Mouse (Mus musculus) liver, embryonic 11.5 days (tissue): ENCODE data around the gene Gnptg. TPM values are rescaled to one million over a fixed set of nuclear protein-coding genes. Genes with fewer than 3 reads are reported as not detected.
"Not testable (repeated sequence)": the region's sequence is repeated elsewhere in the genome, so short reads cannot be mapped to it uniquely, and the experiment has no call there.

ENCODE experiments used
- ATAC-seq: fragments of 200-750 bp; cut with Nextera tagmentation; replicated peaks from 2 replicates; pipeline ENCODE4 v1.8.0; 2017; ENCODE audit warnings: moderate number of reproducible peaks, mild to moderate bottlenecking, moderate TSS enrichment, moderate library complexity; ENCODE audit not compliant: low FRiP score
- DNase-seq: peaks from one replicate; pipeline ENCODE4 v3.0.0-alpha.2; 2017; ENCODE audit warnings: low spot score
- H3K27ac ChIP-seq: fragments of 300-500 bp; sonication (generic); 2 replicates; pipeline ENCODE4 v1.5.1; 2014; ENCODE audit warnings: mild to moderate bottlenecking, low read depth, low read length, control low read depth
- H3K27me3 ChIP-seq: fragments of 300-500 bp; sonication (generic); replicated peaks from 2 replicates; pipeline ENCODE4 v1.6.1; 2014; ENCODE audit warnings: low read length, mixed read lengths; ENCODE audit not compliant: control insufficient read depth, insufficient read depth
- H3K36me3 ChIP-seq: fragments of 300-500 bp; sonication (generic); 2 replicates; pipeline ENCODE4 v1.6.1; 2014; ENCODE audit warnings: mild to moderate bottlenecking, low read length, moderate library complexity, mixed read lengths; ENCODE audit not compliant: control insufficient read depth, insufficient read depth
- H3K4me1 ChIP-seq: fragments of 300-500 bp; sonication (generic); replicated peaks from 2 replicates; pipeline ENCODE4 v1.6.1; 2014; ENCODE audit warnings: low read length, mixed read lengths; ENCODE audit not compliant: control insufficient read depth, insufficient read depth
- H3K4me2 ChIP-seq: fragments of 300-500 bp; sonication (generic); 2 replicates; pipeline ENCODE4 v1.6.1; 2014; ENCODE audit warnings: mild to moderate bottlenecking, control low read depth, moderate library complexity
- H3K4me3 ChIP-seq: fragments of 300-500 bp; sonication (generic); 2 replicates; pipeline ENCODE4 v1.5.1; 2014; ENCODE audit warnings: low read depth, low read length, control low read depth
- H3K9ac ChIP-seq: fragments of 300-500 bp; sonication (generic); 2 replicates; pipeline ENCODE4 v1.6.1; 2014; ENCODE audit warnings: low read depth, low read length, control low read depth
- H3K9me3 ChIP-seq: fragments of 300-500 bp; sonication (generic); 2 replicates; pipeline ENCODE4 v1.6.1; 2016; ENCODE audit warnings: low read length, inconsistent platforms, mixed read lengths; ENCODE audit not compliant: control insufficient read depth
- WGBS: fragments of 180-500 bp; shearing (Covaris S2); extraction: QIAGEN DNeasy Blood & Tissue Kit; methylation state at CpG from one replicate; pipeline ENCODE4 v1.1.7; 2014; 5-methylcytosine and 5-hydroxymethylcytosine counted together
- polyA plus RNA-seq: library from polyadenylated mRNA; unstranded; fragments of >200 nt; fragmentation: Nextera tagmentation; extraction: Ambion mirVana; gene quantifications from 2 replicates; pipeline ENCODE4 v1.2.1, GENCODE M21; 2014

Gene Gnptg
- polyA plus RNA-seq, 1 experiment from 2014 or later = 30.8 TPM

DNA sequence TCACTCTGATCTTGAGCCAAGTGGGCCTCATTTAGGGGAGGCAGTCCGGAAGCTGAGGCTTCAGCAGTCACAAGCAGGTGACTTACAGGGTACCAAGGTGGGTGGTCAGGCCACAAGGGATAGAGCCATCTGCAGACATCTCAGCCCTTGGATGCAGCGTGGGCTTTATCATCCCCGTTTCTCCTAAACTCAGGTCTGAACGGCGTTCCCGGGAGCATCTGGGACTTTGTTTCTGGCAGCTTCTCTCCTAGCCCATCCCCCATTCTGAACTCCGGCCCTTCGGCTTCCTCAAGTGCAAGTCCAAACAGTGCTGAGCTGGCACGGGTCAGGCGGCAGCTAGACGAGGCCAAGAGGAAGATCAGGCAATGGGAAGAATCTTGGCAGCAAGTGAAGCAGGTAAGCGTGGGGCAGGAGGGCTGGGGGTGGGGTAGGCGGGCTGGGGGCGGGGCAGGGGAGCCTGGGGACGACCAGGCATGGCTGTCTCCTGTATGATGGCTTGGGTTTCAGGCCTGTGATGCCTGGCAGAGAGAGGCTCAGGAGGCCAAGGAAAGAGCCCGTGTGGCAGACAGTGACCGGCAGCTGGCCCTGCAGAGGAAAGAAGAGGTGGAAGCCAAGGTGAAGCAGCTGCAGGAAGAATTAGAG, 9.8 kb downstream of the Gnptg start:
- not testable (repeated sequence) for H3K27ac ChIP-seq, H3K27me3 ChIP-seq, ATAC-seq, H3K9ac ChIP-seq, H3K4me3 ChIP-seq, H3K4me2 ChIP-seq, H3K9me3 ChIP-seq, DNase-seq
- Histone ChIP-seq H3K4me1 (peaks cover 24% of the 10 kb centered on the region), H3K36me3 (peaks cover 30% of the 10 kb centered on the region)
- WGBS = 80% methylated on average over 15 of the region's 17 CpGs

DNA sequence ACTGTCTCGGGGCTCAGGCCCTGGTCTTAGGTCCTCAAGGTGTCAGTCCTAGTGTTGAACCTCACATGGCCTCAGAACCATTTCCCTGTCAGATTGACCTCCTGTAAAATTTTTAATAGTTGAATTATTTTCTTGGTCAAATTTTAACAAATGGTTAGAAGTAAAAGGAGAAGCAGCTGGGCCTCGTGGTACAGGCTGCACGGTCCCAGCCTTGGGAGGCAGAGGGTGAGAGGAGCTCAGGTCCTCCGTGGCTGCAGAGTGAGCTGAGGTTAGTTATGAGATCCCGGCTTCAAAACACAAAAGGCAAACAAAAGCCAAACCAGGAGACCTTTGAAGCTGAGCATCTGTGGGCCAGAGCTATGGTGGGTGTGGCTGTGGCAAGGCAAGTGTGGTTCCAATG, 11.9 kb downstream of the Gnptg start:
- DNase-seq (no peak), ATAC-seq (no peak)
- Histone ChIP-seq H3K27me3 (no peaks in the 10 kb centered on the region), H3K9me3 (no peaks in the 10 kb centered on the region), H3K9ac (no peak overlapping the region), H3K4me1 (peaks cover 44% of the 10 kb centered on the region), H3K27ac (no peak overlapping the region), H3K4me2 (no peak overlapping the region), H3K36me3 (peaks cover 22% of the 10 kb centered on the region; the same call in 1 of the 2 replicates), H3K4me3 (no peak overlapping the region)
- 80% methylated on average over 5 of the region's 5 CpGs for WGBS

GRCm38 (mm10) chr17:25225659-25226058, 14.3 kb downstream of the Gnptg start:
- peak overlapping the region; percentile 58 for H3K9ac ChIP-seq

DNA sequence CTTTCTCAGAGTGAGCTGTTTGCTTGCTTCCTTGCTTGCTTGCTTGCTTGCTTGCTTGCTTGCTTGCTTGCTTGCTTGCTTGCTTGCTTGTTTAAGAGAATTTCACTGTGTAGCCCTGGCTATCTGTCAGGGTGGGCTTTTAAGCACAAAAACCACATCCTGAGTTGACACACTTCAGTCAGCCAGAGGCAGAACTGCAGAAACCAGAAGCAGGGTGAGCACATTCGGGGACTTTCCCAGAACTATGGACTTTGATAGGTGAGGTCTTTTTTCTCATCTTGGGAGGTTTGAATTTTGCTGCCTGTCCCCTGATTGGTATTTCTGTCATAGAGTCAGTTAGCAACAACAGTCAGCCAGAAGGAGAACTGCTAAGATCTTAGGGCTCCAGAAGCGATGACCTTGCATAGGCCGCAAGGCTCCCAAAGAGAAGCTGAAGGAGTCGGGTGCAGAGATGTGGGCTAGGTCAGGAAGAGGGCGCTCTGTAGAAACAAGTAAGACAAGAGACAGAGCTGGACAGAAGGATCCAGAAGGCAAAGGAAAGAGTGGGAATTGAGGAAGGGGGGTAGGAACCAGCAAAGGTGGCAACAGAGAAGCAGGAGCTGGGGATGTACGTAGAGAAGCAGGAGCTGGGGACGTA, 15.2 kb downstream of the Gnptg start:
- no peak for DNase-seq
- H3K4me1 ChIP-seq = peaks cover 56% of the 10 kb centered on the region
- H3K4me2 ChIP-seq = peak overlapping the region; percentile 88
- H3K27ac ChIP-seq = peak overlapping the region; percentile 98
- peak overlapping the region; percentile 72 for H3K4me3 ChIP-seq
- H3K27me3 ChIP-seq = no peaks in the 10 kb centered on the region
- H3K9ac ChIP-seq = peak overlapping the region; percentile 89
- H3K9me3 ChIP-seq = no peaks in the 10 kb centered on the region
- 64% methylated on average over 7 of the region's 7 CpGs for WGBS
- ATAC-seq = no peak
- peaks cover 10% of the 10 kb centered on the region; the same call in 1 of the 2 replicates for H3K36me3 ChIP-seq

More at GRCm38 (mm10) chr17:25225659-25226058, 14.3 kb downstream of the Gnptg start:
- 41% methylated on average over 4 of the region's 4 CpGs for WGBS
- H3K4me2 ChIP-seq = peak overlapping the region; percentile 88
- H3K27me3 ChIP-seq = no peaks in the 10 kb centered on the region
- H3K4me3 ChIP-seq = peak overlapping the region; percentile 24
- H3K9me3 ChIP-seq = no peaks in the 10 kb centered on the region
- peaks cover 14% of the 10 kb centered on the region; the same call in 1 of the 2 replicates for H3K36me3 ChIP-seq
- DNase-seq (peak; percentile 49), ATAC-seq (peak; percentile 68)
- peaks cover 54% of the 10 kb centered on the region for H3K4me1 ChIP-seq
- H3K27ac ChIP-seq = peak overlapping the region; percentile 64

DNA sequence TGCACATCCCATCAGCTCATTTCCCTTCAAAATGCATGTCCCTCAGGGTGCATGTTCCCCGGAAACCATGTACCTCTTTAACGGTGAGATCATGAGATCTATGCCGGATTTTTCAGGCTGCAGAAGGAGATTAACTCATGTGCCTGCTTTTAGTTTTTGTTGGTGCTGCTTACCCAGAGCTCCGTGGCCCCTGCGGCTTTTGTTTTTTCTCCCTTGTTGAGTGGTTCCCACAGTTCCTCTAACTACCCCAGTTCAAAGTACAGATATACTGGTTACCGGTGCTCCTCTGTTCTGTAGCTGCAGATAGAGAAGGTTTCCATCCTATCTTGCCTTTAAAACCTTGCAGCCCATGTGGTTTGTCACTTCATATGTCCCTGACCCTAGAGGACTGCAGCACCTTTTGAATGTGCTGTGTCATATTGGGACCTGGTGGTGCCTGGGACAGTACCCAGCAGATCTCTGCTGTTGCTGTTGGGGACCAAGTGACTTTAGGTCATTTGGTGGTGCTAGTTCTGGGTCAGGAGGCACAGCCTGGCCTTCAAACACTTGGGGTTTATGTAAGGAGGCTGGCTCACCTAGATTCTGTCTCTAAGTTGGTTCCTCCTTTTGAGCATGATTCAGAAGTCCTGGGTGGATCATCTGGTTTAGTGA, 16.8 kb downstream of the Gnptg start:
- Histone ChIP-seq H3K4me3 (peak overlapping the region; percentile 72), H3K4me2 (peak overlapping the region; percentile 88), H3K27me3 (no peaks in the 10 kb centered on the region), H3K27ac (peak overlapping the region; percentile 98), H3K36me3 (peaks cover 8% of the 10 kb centered on the region; the same call in 1 of the 2 replicates), H3K9me3 (no peaks in the 10 kb centered on the region), H3K4me1 (peaks cover 56% of the 10 kb centered on the region), H3K9ac (peak overlapping the region; percentile 89)
- peak; percentile 54 for ATAC-seq
- no peak for DNase-seq
- WGBS = 18% methylated on average over 6 of the region's 6 CpGs

DNA sequence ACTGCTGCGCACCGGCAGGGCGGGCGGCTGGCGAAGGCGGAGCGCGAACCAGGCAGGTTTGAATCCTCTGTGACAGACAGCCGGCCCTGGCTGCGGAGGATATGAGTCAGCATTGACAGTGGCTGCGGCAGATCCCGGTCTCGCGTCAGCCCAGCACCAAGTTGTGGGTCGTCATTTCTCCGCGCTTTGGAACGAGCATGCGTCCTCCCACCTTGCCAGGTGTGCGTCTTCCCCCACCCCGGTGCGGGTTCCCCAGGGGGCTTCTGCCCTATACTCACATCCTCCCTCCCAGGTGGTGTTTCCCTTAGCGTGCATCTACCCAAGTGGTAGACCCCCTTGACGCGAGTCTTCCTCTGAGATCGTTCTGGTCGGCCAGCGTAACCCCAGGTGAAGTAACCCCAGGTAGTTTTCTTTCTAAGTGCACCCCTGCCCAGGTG, 17.4 kb downstream of the Gnptg start:
- not testable (repeated sequence) for H3K9me3 ChIP-seq, H3K36me3 ChIP-seq, H3K27me3 ChIP-seq
- peak; percentile 57 for DNase-seq
- H3K27ac ChIP-seq = peak overlapping the region; percentile 98
- H3K4me2 ChIP-seq = peak overlapping the region; percentile 88
- peaks cover 55% of the 10 kb centered on the region for H3K4me1 ChIP-seq
- 8% methylated on average over 14 of the region's 28 CpGs for WGBS
- ATAC-seq = peak; percentile 78
- H3K4me3 ChIP-seq = peak overlapping the region; percentile 72
- peak overlapping the region; percentile 89 for H3K9ac ChIP-seq

- 1% methylated on average over 26 of the region's 30 CpGs for WGBS
- peak overlapping the region; percentile 73 for H3K27ac ChIP-seq
- H3K36me3 ChIP-seq = peaks cover 4% of the 10 kb centered on the region; the same call in 1 of the 2 replicates
- peaks cover 49% of the 10 kb centered on the region for H3K4me1 ChIP-seq
- DNase-seq (peak; percentile 64), ATAC-seq (peak; percentile 83)
- no peaks in the 10 kb centered on the region for H3K9me3 ChIP-seq
- H3K4me2 ChIP-seq = peak overlapping the region; percentile 82
- H3K9ac ChIP-seq = peak overlapping the region; percentile 76
- H3K4me3 ChIP-seq = peak overlapping the region; percentile 72
- H3K27me3 ChIP-seq = no peaks in the 10 kb centered on the region
Measured at GRCm38 (mm10) chr17:25221821-25222503, 18.0 kb downstream of the Gnptg start.

DNA sequence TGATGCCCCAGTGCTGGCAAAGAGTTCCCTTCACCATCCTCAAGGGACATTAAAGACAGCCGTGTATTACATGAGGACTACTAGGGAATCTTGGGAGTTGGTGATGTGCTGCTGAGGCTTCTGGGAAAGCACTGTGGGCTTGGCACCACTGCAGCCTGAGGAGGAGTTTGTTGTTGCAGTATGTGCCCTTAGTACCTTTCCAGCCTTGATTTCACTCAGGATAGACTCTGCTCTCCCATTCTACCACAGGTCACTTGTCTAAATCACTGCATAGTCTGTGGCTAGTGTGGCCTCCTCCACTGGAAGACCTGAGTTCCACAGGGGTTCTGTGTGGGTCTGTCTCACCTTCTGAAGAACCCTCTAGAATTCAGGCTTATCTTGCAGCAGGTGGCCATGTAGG, 19.2 kb downstream of the Gnptg start:
- ATAC-seq (no peak), DNase-seq (no peak)
- Histone ChIP-seq H3K27ac (no peak overlapping the region), H3K4me3 (no peak overlapping the region), H3K4me1 (peaks cover 37% of the 10 kb centered on the region), H3K9ac (no peak overlapping the region), H3K4me2 (0 out of 2 replicates have a peak overlapping the region, but pooled peaks have one; percentile 82), H3K36me3 (no peaks in the 10 kb centered on the region; the same call in 1 of the 2 replicates), H3K9me3 (no peaks in the 10 kb centered on the region), H3K27me3 (no peaks in the 10 kb centered on the region)
- 86% methylated on average over 1 of the region's 1 CpGs for WGBS
